Mouse (Mus musculus): ENCODE data around the gene Rab3d. TPM values are rescaled to one million over a fixed set of nuclear protein-coding genes. Genes with fewer than 3 reads are reported as not detected.

Rab3d gene
- total RNA-seq (2021) = 30.2 and 35.6 TPM in 2 replicates
- long read RNA-seq, experiment 1, transcript Rab3d-201 (5 exons, 3,835 nt) = major isoform, 69 of 87 reads
- long read RNA-seq, experiment 1, partial matches to known transcripts = 0 of 87 reads
- long read RNA-seq, experiment 1, other reads (novel, unspliced or antisense) = 17 of 87 reads
- long read RNA-seq, experiment 2, transcript Rab3d-201 (5 exons, 3,835 nt) = major isoform, 44 of 59 reads
- long read RNA-seq, experiment 2, partial matches to known transcripts = 1 of 59 reads
- long read RNA-seq, experiment 2, other reads (novel, unspliced or antisense) = 14 of 59 reads

DNA sequence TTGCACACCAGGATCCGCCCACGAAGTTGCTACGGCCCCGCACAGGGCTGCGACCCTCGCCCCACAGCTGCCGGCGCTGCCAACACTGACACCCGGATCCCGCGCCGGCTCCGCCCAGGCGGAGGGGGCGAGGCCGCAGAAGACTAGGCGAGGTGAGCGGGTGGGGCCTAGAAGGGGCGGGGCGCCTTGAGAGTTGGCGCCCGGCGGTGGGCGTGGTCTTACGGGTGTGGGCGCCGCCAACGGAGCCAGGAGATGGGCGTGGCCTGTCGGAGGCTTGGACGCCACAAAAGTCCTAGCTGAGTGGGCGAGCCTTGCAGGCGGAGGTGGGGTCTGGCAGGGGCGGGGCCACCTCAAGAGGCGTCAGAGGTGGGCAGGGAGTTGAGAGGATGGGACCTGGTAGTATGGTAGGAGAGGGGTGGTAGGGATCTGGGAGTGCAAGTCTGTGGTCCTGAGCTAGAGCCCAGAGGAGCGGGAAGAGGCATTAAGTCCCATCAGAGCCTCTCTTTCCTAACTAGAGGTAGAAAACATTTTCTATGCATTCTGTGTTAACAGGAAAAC lies at the start of gene Rab3d:
Rab3d (minus strand) TSS at position 158 of the 558 bp plus-strand sequence.
- peak; percentile 98 for DNase-seq

DNA sequence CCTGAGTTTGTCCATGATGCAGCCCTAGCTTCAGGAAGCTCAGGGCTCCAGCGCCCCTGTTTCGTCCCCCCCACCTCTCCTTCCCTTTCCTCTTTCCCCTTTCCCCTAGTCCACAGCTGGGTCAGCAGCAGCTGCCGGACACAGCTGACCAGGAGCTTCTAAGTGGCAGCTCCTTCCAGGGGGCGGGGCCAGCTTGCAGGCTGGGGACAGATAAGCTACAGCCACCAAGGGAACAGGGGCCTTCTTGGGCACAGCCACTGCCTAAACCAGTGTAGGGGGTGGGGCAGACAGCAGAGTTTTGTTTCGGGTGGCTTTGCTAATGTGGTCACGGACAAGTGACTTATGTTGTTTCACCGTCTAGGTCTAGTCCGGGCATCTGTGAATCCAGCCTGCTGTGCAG lies 45.4 kb upstream of the Rab3d start, which contains the start of gene Epor:
Epor (minus strand) TSS at position 90 of the 400 bp plus-strand sequence.
- peak; percentile 71 for DNase-seq

DNA sequence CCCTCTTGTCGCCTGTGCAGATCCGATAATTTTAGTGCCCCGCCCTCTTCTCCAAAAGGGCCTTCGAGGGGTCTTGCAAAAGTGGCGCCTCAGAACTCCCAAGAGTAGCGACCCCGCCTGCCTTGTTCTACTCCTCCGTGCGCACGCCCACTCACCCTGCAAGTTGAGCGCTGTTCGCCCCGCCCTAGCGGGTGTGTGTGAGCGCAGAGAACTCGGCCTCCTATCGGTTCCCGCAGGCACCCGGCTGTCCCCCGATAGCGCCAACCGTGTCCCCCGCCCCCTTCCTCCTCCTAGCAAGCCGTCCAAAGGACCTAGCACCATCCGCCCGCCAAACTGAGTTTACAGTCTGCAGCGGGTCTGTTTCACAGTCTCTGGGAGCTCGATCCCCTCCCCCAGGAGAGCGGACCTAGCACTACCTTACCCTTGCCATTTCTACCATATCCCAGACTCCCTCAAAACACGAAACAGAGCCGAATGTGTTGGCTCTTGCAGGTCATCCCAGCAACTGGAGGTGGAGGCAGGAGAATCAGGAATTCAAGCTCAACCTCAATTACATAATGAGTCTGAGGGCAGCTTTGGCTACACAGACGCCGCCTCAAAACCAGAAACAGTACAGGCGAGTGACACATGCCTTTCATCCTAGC lies 44.5 kb upstream of the Rab3d start:
- peak; percentile 71 for DNase-seq

GRCm38 (mm10) chr9:21962010-21962409 lies 44.0 kb upstream of the Rab3d start:
- no peak for DNase-seq

DNA sequence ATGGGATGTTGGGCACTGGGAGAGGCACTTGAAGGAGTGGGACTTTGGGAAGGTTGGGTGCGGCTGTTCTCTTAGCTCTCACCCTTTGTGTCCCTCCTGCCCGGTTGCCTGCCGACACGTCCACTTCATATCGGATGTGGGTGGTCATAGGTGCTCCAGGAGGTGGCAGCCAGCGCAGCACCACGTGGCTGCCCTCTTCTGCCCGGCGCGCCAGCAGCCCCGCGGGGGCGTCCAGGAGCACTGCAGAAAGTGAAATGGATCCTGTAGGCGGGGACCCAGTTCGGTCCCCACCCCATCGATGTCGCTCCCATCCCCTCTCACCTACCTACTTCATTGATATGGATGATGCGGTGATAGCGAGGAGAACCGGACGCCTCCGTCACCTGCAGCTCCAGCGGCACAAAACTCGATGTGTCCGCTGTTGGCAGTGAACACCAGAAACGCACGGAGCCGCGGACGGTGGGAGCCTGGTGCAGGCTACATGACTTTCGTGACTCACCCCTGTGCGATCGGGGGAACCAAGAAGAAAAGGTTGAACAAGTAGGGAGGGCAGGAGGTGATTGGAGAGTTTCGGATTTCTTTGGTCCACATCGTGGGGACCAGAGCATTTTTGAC lies 43.5 kb upstream of the Rab3d start:
- DNase-seq = no peak

DNA sequence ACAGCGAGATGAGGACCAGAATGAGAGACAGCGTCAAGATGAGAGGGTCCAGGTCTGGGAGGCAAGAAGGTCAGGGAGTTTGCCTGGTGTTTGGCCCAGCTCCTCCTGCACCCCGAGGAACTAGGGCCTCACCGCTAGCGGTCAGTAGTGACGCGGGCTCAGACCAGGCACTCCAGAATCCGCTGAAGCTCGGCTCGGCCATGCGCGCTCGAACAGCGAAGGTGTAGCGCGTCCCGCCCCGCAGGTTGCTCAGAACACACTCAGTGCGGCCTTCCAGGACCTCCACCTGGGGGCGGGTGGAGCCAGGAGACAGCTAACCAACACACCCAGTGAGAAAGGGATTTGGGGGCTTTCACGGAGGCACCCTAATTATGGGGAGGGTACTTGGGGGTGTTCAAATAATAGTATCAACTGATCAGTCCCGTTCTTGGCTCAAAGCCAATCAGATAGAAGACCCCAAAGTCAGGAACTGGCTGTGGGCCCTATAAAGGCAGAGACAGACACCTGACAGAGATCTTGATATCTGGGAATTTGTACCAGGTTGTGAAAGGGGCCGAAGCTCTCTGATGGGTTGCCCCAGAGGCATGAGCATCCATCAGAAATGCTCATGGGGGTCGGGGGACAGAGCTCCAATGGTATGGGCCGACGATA lies 42.7 kb upstream of the Rab3d start:
- DNase-seq = peak; percentile 51

DNA sequence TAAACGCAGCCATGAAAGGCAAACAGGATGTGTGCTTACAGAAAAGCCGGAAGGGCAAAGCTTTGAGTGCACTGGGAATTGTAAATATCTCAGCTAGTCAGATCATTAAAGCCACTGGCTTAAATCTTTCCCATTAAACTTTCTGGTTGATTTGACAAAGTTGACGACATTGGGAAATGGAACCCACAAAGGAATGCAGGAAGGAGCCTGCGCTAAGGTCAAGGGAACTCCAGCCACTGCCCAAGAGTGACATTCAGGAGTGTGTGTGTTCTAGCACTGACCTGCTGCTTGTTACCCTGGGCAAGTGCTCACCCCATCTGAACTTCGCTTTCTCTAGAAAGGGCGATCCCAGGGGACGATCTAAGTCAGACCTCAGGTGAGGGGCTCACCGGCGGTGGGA lies 42.1 kb upstream of the Rab3d start:
- no peak for DNase-seq

GRCm38 (mm10) chr9:21959244-21959643 lies 41.3 kb upstream of the Rab3d start:
- no peak for DNase-seq

DNA sequence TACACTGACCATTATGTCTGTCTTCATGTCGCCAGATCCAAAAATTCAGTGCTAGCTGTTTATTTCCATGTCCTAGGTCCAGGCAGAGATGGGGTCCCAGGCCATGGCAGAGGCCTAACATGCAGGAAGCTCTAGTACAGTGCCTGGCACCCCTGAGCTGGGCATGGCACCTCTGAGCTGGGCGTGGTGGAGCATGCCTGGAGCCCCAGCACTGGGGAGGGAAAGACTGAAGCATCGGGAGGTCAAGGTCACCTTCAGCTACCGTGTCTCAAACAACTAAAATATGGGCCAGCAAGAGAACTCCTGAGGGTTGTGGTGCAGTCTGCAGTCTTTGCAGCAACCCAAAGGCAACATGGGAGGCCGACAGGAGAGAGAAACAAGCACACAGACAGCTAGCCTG lies 40.4 kb upstream of the Rab3d start:
- DNase-seq = no peak

GRCm38 (mm10) chr9:21955570-21956281 lies 37.7 kb upstream of the Rab3d start, which contains the start of gene Swsap1:
Gene Swsap1 (plus strand): TSS chr9:21955755.
- DNase-seq = peak; percentile 97

DNA sequence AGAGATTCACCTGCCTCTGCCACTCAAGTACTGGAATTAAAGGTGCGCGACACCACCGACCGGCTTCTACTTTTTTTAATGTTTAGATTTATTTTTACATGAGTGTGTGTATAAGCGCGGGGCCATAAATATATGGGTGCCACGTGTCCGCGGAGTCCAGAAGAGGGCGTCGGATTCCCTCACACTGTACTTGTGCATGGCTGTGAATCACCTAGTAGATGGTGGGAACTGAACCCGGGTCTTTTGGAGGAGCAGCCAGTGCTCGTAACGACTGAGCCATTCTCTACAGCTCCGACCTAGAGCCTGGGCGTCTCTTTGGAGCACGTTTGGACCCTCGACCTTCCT lies 37.2 kb upstream of the Rab3d start:
- no peak for DNase-seq

GRCm38 (mm10) chr9:21954635-21955034 lies 36.6 kb upstream of the Rab3d start:
- DNase-seq = no peak

DNA sequence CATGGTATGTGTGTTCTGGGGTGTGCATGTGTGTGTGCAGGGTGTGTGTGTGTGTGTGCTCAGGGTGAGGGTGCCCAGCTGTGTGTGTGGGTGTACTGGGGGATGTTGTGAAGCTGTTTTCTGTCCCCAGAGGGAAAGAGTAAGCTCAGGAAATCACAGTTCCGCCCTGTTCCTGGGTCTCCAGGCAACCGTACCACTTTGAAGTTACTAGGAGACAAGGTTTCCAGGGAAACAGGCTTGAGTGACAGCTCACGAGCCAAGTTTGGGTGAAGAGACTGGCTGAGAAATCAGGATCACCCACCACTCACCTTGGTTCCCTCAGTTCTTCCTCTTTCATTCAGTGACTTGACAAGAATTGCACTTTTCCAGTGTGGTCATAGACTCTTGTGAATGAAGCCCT lies 35.6 kb upstream of the Rab3d start:
- no peak for DNase-seq

DNA sequence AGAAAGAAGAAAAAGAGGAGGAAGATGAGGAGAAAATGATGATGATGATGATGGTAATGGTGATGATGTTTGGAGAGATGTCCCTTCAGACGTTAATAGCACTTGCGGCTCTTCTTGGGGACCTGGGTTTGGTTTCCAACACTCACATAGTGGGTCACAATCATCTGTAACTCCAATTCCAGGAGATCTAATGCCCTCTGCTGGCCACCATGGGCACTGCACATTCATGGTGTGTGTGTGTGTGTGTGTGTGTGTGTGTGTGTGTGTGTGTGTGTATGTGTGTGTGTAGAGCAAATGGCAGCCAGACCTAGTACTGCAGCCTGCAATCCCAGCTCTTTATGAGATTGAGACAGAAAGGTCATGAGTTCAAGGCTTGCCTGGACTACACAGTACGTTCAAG lies 34.0 kb upstream of the Rab3d start:
- DNase-seq = no peak

DNA sequence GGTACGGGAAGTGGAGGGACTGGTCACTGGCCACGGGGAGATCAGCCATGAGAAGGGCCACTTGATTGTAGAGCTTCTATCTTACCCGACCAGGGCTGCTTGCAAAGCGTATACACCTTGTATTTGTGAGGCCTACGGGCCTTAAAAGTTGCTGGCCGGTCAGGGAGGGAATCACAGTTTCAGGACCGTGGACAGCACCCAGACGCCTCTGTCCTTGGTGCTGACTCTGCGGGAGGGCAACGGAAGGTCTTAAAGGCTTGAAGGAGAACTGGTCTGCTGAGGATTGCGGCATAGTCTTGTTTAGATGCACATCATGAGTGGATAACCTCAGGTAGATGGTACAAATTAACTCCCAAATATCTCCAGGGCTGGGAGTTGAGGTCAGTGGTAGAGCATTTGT lies 32.3 kb upstream of the Rab3d start:
- DNase-seq = peak; percentile 85

GRCm38 (mm10) chr9:21948790-21949189 lies 30.8 kb upstream of the Rab3d start:
- DNase-seq = no peak

DNA sequence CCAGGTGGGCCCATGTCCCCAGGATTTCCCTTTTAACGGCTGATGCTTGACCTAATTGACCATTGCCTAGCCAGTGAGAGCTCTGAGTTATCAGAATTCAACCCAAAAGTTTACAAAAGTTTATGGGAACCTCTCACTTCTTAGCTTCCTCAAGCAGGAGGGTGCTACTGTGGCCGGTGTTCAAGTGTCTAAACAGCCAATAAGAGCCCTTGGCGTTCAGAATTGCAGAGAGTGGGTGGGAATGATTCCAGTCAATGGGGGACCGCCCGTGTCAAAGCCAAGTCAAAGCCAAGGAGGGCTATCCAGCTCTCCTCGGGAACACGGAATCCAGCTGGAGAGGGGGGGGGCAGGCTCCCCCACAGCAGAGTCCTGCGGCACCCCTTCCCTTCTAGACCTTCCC lies 30.2 kb upstream of the Rab3d start:
- no peak for DNase-seq

DNA sequence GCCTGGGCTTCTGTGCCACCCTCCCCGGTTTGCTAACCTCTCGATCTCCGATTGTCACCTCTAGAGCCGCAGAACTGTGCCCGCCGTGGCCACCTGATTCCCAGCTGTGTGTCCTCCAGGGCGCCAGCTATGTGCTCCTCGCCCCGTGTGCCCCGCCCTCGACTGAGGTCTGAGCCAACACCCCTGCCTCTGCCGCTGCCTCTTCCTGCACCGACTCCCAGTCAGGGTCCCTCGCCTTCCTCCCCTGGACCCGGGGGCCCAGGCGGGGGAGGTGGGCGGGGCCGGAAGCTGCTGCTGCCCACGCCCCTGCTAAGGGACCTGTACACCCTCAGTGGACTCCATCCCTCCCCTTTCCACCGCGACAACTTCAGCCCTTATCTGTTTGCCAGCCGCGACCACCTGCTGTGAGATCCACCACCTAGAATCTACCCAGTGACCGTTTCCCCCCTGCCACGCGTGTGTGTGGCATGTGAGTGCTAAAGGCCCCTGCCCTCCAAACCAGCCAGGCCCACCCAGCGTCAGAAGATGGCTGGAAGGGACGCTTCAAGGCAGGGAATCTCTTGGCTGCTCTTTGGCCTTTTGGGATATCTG lies 29.6 kb upstream of the Rab3d start:
- no peak for DNase-seq

DNA sequence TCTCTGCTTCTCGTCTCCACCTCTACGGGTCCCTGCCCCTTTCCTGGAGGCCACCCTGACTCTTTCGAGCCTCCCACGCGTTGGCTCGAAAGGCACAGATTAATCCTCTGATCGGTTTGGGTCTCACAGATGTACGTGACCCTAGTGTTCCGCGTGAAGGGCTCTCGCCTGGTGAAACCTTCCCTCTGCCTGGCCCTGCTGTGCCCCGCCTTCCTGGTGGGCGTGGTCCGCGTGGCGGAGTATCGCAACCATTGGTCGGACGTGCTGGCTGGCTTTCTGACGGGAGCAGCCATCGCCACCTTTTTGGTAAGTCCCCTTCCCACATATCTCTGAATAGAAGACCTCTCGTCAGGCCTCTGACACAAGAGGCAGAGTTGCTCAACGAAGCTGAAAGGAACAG lies 26.3 kb upstream of the Rab3d start:
- DNase-seq = peak; percentile 43

DNA sequence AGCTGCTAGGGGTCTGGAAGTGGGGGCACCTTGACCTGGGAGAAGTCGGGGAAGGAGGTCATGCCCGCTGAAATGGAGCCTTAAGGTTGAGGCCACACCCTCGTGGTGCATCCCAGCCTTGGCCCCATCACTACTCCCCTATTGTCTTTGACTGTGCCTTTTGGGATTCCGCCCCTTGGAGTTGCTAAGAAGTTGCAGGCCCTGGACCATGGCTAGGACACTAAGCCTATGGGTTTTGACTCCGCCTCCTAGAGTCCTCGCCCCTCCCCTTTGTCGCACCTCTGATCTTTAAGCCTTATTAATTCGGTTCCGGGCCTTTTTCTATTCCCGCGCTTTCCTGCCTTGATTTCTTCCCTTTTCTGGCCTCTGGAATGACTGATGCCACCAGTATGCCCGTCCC lies 25.6 kb upstream of the Rab3d start:
- DNase-seq = no peak

GRCm38 (mm10) chr9:21943046-21943445 lies 25.1 kb upstream of the Rab3d start:
- DNase-seq = no peak

Data from adrenal gland, postnatal 14 days (tissue).